Mouse (Mus musculus) cerebellum, adult 9-10 months (tissue): Measurements from ENCODE around the gene Spcs2.
"Not testable (repeated sequence)": the region's sequence is repeated elsewhere in the genome, so short reads cannot be mapped to it uniquely, and the experiment has no call there.

Experiments
- DNase-seq: peaks from one replicate; pipeline ENCODE4 v3.0.0; 2022

Spcs2 gene

GRCm38 (mm10) chr7:99822426-99822825, 40.8 kb downstream of the Spcs2 start:
- DNase-seq = no peak

- DNase-seq = no peak
These were observed 41.3 kb downstream of the Spcs2 start for GRCm38 (mm10) chr7:99821953-99822352.

- not testable (repeated sequence) for DNase-seq
These were observed 45.0 kb downstream of the Spcs2 start for GRCm38 (mm10) chr7:99818181-99818725.

GRCm38 (mm10) chr7:99813394-99813793, 49.9 kb downstream of the Spcs2 start:
- DNase-seq = peak; percentile 37

GRCm38 (mm10) chr7:99811661-99812060, 51.6 kb downstream of the Spcs2 start:
- no peak for DNase-seq

GRCm38 (mm10) chr7:99810814-99811213, 52.4 kb downstream of the Spcs2 start:
- DNase-seq = no peak

GRCm38 (mm10) chr7:99807043-99807442, 56.2 kb downstream of the Spcs2 start:
- not testable (repeated sequence) for DNase-seq

- DNase-seq = no peak
These were observed 57.9 kb downstream of the Spcs2 start for GRCm38 (mm10) chr7:99805340-99805739.

GRCm38 (mm10) chr7:99804033-99804432, 59.2 kb downstream of the Spcs2 start:
- DNase-seq = not testable (repeated sequence)

GRCm38 (mm10) chr7:99803535-99803934, 59.7 kb downstream of the Spcs2 start:
- DNase-seq = no peak

- no peak for DNase-seq
These were observed 64.1 kb downstream of the Spcs2 start for GRCm38 (mm10) chr7:99799118-99799517.

GRCm38 (mm10) chr7:99797911-99798647, 65.2 kb downstream of the Spcs2 start:
- DNase-seq = peak; percentile 80

GRCm38 (mm10) chr7:99797261-99797660, 66.0 kb downstream of the Spcs2 start:
- no peak for DNase-seq

- no peak for DNase-seq
These were observed 66.8 kb downstream of the Spcs2 start for GRCm38 (mm10) chr7:99796471-99796870.

- peak; percentile 5 for DNase-seq
These were observed 67.9 kb downstream of the Spcs2 start for GRCm38 (mm10) chr7:99795192-99795981.

GRCm38 (mm10) chr7:99794096-99794495, 69.2 kb downstream of the Spcs2 start:
- no peak for DNase-seq

- DNase-seq = no peak
These were observed 72.4 kb downstream of the Spcs2 start for GRCm38 (mm10) chr7:99790816-99791215.

- DNase-seq = no peak
These were observed 74.7 kb downstream of the Spcs2 start for GRCm38 (mm10) chr7:99788563-99788962.

GRCm38 (mm10) chr7:99787935-99788334, 75.3 kb downstream of the Spcs2 start:
- no peak for DNase-seq
